Mouse (Mus musculus): ENCODE data around the gene Usp29. TPM values are rescaled to one million over a fixed set of nuclear protein-coding genes. Genes with fewer than 3 reads are reported as not detected.
"Not testable (repeated sequence)": the region's sequence is repeated elsewhere in the genome, so short reads cannot be mapped to it uniquely, and the experiment has no call there.

Gene Usp29
- polyA plus RNA-seq, 1 experiment from 2014 or later: 6.8 TPM

- ATAC-seq (replicated peaks; ENCODE audit: low FRiP score, low TSS enrichment, low read depth) (no peak), DNase-seq (ENCODE audit: low spot score) (no peak)
- no peak overlapping the region for H3K4me2 ChIP-seq (ENCODE audit: low read length)
- peak overlapping the region; percentile 36; the same call in 1 of the 2 replicates for H3K27ac ChIP-seq (ENCODE audit: low read depth)
- WGBS: 27% methylated on average over 5 of the region's 5 CpGs
- no peaks in the 10 kb centered on the region for H3K9me3 ChIP-seq (ENCODE audit: control insufficient read depth, low read length)
- no peak overlapping the region for H3K4me3 ChIP-seq (ENCODE audit: low read depth, low read length)
- no peaks in the 10 kb centered on the region for H3K36me3 ChIP-seq (ENCODE audit: control insufficient read depth, insufficient read depth, low read length)
- no peaks in the 10 kb centered on the region for H3K27me3 ChIP-seq (replicated peaks; ENCODE audit: control insufficient read depth, insufficient read depth, low read length)
- peaks cover 12% of the 10 kb centered on the region for H3K4me1 ChIP-seq (replicated peaks; ENCODE audit: control insufficient read depth, insufficient read depth, low read length)
- H3K9ac ChIP-seq (ENCODE audit: low read length): no peak overlapping the region
Observed at GRCm38 (mm10) chr7:6858694-6859270, 128.4 kb downstream of the Usp29 start.

- Histone ChIP-seq H3K4me1 (replicated peaks; ENCODE audit: control insufficient read depth, insufficient read depth, low read length) (peaks cover 12% of the 10 kb centered on the region), H3K9ac (ENCODE audit: low read length) (no peak overlapping the region), H3K4me3 (ENCODE audit: low read depth, low read length) (no peak overlapping the region), H3K27ac (ENCODE audit: low read depth) (no peak overlapping the region), H3K36me3 (ENCODE audit: control insufficient read depth, insufficient read depth, low read length) (no peaks in the 10 kb centered on the region), H3K27me3 (replicated peaks; ENCODE audit: control insufficient read depth, insufficient read depth, low read length) (no peaks in the 10 kb centered on the region), H3K9me3 (ENCODE audit: control insufficient read depth, low read length) (no peaks in the 10 kb centered on the region), H3K4me2 (ENCODE audit: low read length) (no peak overlapping the region)
- 15% methylated on average over 6 of the region's 6 CpGs for WGBS
- DNase-seq (ENCODE audit: low spot score) (no peak), ATAC-seq (replicated peaks; ENCODE audit: low FRiP score, low TSS enrichment, low read depth) (no peak; the same call in 1 of the 2 replicates)
Observed at GRCm38 (mm10) chr7:6860689-6861088, 130.3 kb downstream of the Usp29 start.

GRCm38 (mm10) chr7:6866351-6866750, 136.0 kb downstream of the Usp29 start:
- DNase-seq (ENCODE audit: low spot score): no peak
- Histone ChIP-seq H3K9ac (ENCODE audit: low read length) (no peak overlapping the region), H3K36me3 (ENCODE audit: control insufficient read depth, insufficient read depth, low read length) (no peaks in the 10 kb centered on the region), H3K9me3 (ENCODE audit: control insufficient read depth, low read length) (no peaks in the 10 kb centered on the region), H3K4me2 (ENCODE audit: low read length) (no peak overlapping the region), H3K27me3 (replicated peaks; ENCODE audit: control insufficient read depth, insufficient read depth, low read length) (no peaks in the 10 kb centered on the region), H3K4me3 (ENCODE audit: low read depth, low read length) (no peak overlapping the region), H3K27ac (ENCODE audit: low read depth) (no peak overlapping the region), H3K4me1 (replicated peaks; ENCODE audit: control insufficient read depth, insufficient read depth, low read length) (0 out of 2 replicates have a peak, but pooled peaks cover 3% of the 10 kb centered on the region)
- ATAC-seq (replicated peaks; ENCODE audit: low FRiP score, low TSS enrichment, low read depth): no peak

- H3K4me1 ChIP-seq (replicated peaks; ENCODE audit: control insufficient read depth, insufficient read depth, low read length): no peaks in the 10 kb centered on the region
- no peak overlapping the region for H3K27ac ChIP-seq (ENCODE audit: low read depth)
- ATAC-seq (replicated peaks; ENCODE audit: low FRiP score, low TSS enrichment, low read depth): no peak
- DNase-seq (ENCODE audit: low spot score): no peak
- WGBS: 82% methylated on average over 3 of the region's 3 CpGs
- H3K4me3 ChIP-seq (ENCODE audit: low read depth, low read length): no peak overlapping the region
- H3K27me3 ChIP-seq (replicated peaks; ENCODE audit: control insufficient read depth, insufficient read depth, low read length): no peaks in the 10 kb centered on the region
- H3K4me2 ChIP-seq (ENCODE audit: low read length): no peak overlapping the region
- no peaks in the 10 kb centered on the region for H3K9me3 ChIP-seq (ENCODE audit: control insufficient read depth, low read length)
- H3K36me3 ChIP-seq (ENCODE audit: control insufficient read depth, insufficient read depth, low read length): no peaks in the 10 kb centered on the region
- no peak overlapping the region for H3K9ac ChIP-seq (ENCODE audit: low read length)
Observed at GRCm38 (mm10) chr7:6868831-6869230, 138.5 kb downstream of the Usp29 start.

- Histone ChIP-seq H3K4me1 (replicated peaks; ENCODE audit: control insufficient read depth, insufficient read depth, low read length) (no peaks in the 10 kb centered on the region), H3K27ac (ENCODE audit: low read depth) (no peak overlapping the region), H3K36me3 (ENCODE audit: control insufficient read depth, insufficient read depth, low read length) (no peaks in the 10 kb centered on the region), H3K27me3 (replicated peaks; ENCODE audit: control insufficient read depth, insufficient read depth, low read length) (no peaks in the 10 kb centered on the region), H3K9ac (ENCODE audit: low read length) (no peak overlapping the region), H3K4me2 (ENCODE audit: low read length) (no peak overlapping the region), H3K9me3 (ENCODE audit: control insufficient read depth, low read length) (no peaks in the 10 kb centered on the region), H3K4me3 (ENCODE audit: low read depth, low read length) (no peak overlapping the region)
- no peak for DNase-seq (ENCODE audit: low spot score)
- 89% methylated on average over 1 of the region's 1 CpGs for WGBS
- ATAC-seq (replicated peaks; ENCODE audit: low FRiP score, low TSS enrichment, low read depth): no peak
Observed at GRCm38 (mm10) chr7:6869556-6869955, 139.2 kb downstream of the Usp29 start.

GRCm38 (mm10) chr7:6874448-6874847, 144.1 kb downstream of the Usp29 start:
- no peak overlapping the region for H3K9ac ChIP-seq (ENCODE audit: low read length)
- no peak overlapping the region for H3K4me3 ChIP-seq (ENCODE audit: low read depth, low read length)
- WGBS: 74% methylated on average over 19 of the region's 19 CpGs
- no peaks in the 10 kb centered on the region for H3K36me3 ChIP-seq (ENCODE audit: control insufficient read depth, insufficient read depth, low read length)
- H3K4me1 ChIP-seq (replicated peaks; ENCODE audit: control insufficient read depth, insufficient read depth, low read length): no peaks in the 10 kb centered on the region
- H3K9me3 ChIP-seq (ENCODE audit: control insufficient read depth, low read length): no peaks in the 10 kb centered on the region
- no peak overlapping the region for H3K4me2 ChIP-seq (ENCODE audit: low read length)
- DNase-seq (ENCODE audit: low spot score): no peak
- no peak overlapping the region for H3K27ac ChIP-seq (ENCODE audit: low read depth)
- no peak for ATAC-seq (replicated peaks; ENCODE audit: low FRiP score, low TSS enrichment, low read depth)
- no peaks in the 10 kb centered on the region for H3K27me3 ChIP-seq (replicated peaks; ENCODE audit: control insufficient read depth, insufficient read depth, low read length)

GRCm38 (mm10) chr7:6878202-6878601, 147.8 kb downstream of the Usp29 start:
- no peaks in the 10 kb centered on the region for H3K4me1 ChIP-seq (replicated peaks; ENCODE audit: control insufficient read depth, insufficient read depth, low read length)
- H3K36me3 ChIP-seq (ENCODE audit: control insufficient read depth, insufficient read depth, low read length): no peaks in the 10 kb centered on the region
- H3K9ac ChIP-seq (ENCODE audit: low read length): no peak overlapping the region
- 38% methylated on average over 1 of the region's 1 CpGs for WGBS
- H3K9me3 ChIP-seq (ENCODE audit: control insufficient read depth, low read length): no peaks in the 10 kb centered on the region
- H3K4me2 ChIP-seq (ENCODE audit: low read length): no peak overlapping the region
- DNase-seq (ENCODE audit: low spot score) (no peak), ATAC-seq (replicated peaks; ENCODE audit: low FRiP score, low TSS enrichment, low read depth) (no peak)
- no peaks in the 10 kb centered on the region for H3K27me3 ChIP-seq (replicated peaks; ENCODE audit: control insufficient read depth, insufficient read depth, low read length)
- no peak overlapping the region for H3K27ac ChIP-seq (ENCODE audit: low read depth)
- H3K4me3 ChIP-seq (ENCODE audit: low read depth, low read length): no peak overlapping the region

GRCm38 (mm10) chr7:6878849-6879248, 148.5 kb downstream of the Usp29 start:
- ATAC-seq (replicated peaks; ENCODE audit: low FRiP score, low TSS enrichment, low read depth); H3K9ac ChIP-seq (ENCODE audit: low read length); H3K36me3 ChIP-seq (ENCODE audit: control insufficient read depth, insufficient read depth, low read length); H3K4me1 ChIP-seq (replicated peaks; ENCODE audit: control insufficient read depth, insufficient read depth, low read length); H3K9me3 ChIP-seq (ENCODE audit: control insufficient read depth, low read length); H3K27ac ChIP-seq (ENCODE audit: low read depth); DNase-seq (ENCODE audit: low spot score); H3K27me3 ChIP-seq (replicated peaks; ENCODE audit: control insufficient read depth, insufficient read depth, low read length); H3K4me2 ChIP-seq (ENCODE audit: low read length); H3K4me3 ChIP-seq (ENCODE audit: low read depth, low read length): not testable (repeated sequence)
- WGBS: 98% methylated on average over 2 of the region's 3 CpGs

- no peak overlapping the region for H3K27ac ChIP-seq (ENCODE audit: low read depth)
- H3K9me3 ChIP-seq (ENCODE audit: control insufficient read depth, low read length): no peaks in the 10 kb centered on the region
- WGBS: 59% methylated on average over 11 of the region's 11 CpGs
- no peak overlapping the region for H3K9ac ChIP-seq (ENCODE audit: low read length)
- H3K4me2 ChIP-seq (ENCODE audit: low read length): no peak overlapping the region
- H3K4me3 ChIP-seq (ENCODE audit: low read depth, low read length): no peak overlapping the region
- DNase-seq (ENCODE audit: low spot score) (no peak), ATAC-seq (replicated peaks; ENCODE audit: low FRiP score, low TSS enrichment, low read depth) (no peak)
- no peaks in the 10 kb centered on the region for H3K36me3 ChIP-seq (ENCODE audit: control insufficient read depth, insufficient read depth, low read length)
- no peaks in the 10 kb centered on the region for H3K27me3 ChIP-seq (replicated peaks; ENCODE audit: control insufficient read depth, insufficient read depth, low read length)
- H3K4me1 ChIP-seq (replicated peaks; ENCODE audit: control insufficient read depth, insufficient read depth, low read length): no peaks in the 10 kb centered on the region
Observed at GRCm38 (mm10) chr7:6879512-6880164, 149.3 kb downstream of the Usp29 start.
